Mouse (Mus musculus) CH12.LX (cell line): Measurements from ENCODE around the gene Filip1l. TPM values are rescaled to one million over a fixed set of nuclear protein-coding genes. Genes with fewer than 3 reads are reported as not detected.

Source experiments
- DNase-seq: peaks from one replicate; pipeline ENCODE4 v3.0.0-alpha.2; 2013; ENCODE audit errors: extremely low read depth
- H3K27ac ChIP-seq: 2 replicates; pipeline ENCODE4 v1.5.1; 2012; ENCODE audit warnings: low read depth, mild to moderate bottlenecking, control low read depth, moderate library complexity; ENCODE audit not compliant: insufficient read depth
- H3K27me3 ChIP-seq: replicated peaks from 2 replicates; pipeline ENCODE3; 2012; ENCODE audit warnings: inconsistent platforms
- H3K36me3 ChIP-seq, 2 experiments: replicated peaks in 1 of 2; 2 replicates each; pipeline versions ENCODE3 to v1.6.1; 2012; ENCODE audit warnings: inconsistent platforms in 1 of 2, low read length in 1 of 2, mild to moderate bottlenecking in 1 of 2, mixed read lengths in 1 of 2, moderate library complexity in 1 of 2; ENCODE audit not compliant: control insufficient read depth in 1 of 2, insufficient read depth in 1 of 2
- H3K4me1 ChIP-seq, 2 experiments: 2 replicates each; pipeline ENCODE4 v1.6.1; 2012; ENCODE audit warnings: inconsistent platforms in 1 of 2, moderate library complexity in 1 of 2; ENCODE audit not compliant: insufficient read depth in 2 of 2, control insufficient read depth in 1 of 2
- H3K4me2 ChIP-seq: 2 replicates; pipeline ENCODE4 v1.6.1; 2012; ENCODE audit warnings: low read depth, mild to moderate bottlenecking, control low read depth; ENCODE audit not compliant: poor library complexity, insufficient read depth, severe bottlenecking
- H3K4me3 ChIP-seq, 3 experiments: fragments of 150-350 bp in 1 of 3; sonication (generic) in 1 of 3; replicated peaks in 1 of 3; 2 replicates each; pipeline versions ENCODE3 to v1.5.1; 2011 to 2012; ENCODE audit warnings: low read depth in 2 of 3, low read length in 2 of 3, mild to moderate bottlenecking in 2 of 3, moderate library complexity in 2 of 3, control low read depth in 1 of 3, improper control_type of control experiment in 1 of 3, inconsistent platforms in 1 of 3, mixed read lengths in 1 of 3; ENCODE audit not compliant: poor library complexity in 1 of 3
- H3K79me2 ChIP-seq: replicated peaks from 2 replicates; pipeline ENCODE4 v1.6.1; 2012; ENCODE audit warnings: mild to moderate bottlenecking, moderate library complexity; ENCODE audit not compliant: control insufficient read depth, poor library complexity, insufficient read depth, severe bottlenecking; ENCODE audit errors: extremely low read depth
- H3K9ac ChIP-seq: 2 replicates; pipeline ENCODE4 v1.6.1; 2012; ENCODE audit warnings: low read depth, mild to moderate bottlenecking, control low read depth, moderate library complexity; ENCODE audit not compliant: insufficient read depth
- H3K9me3 ChIP-seq: replicated peaks from 2 replicates; pipeline ENCODE3; 2012; ENCODE audit warnings: low read length, inconsistent platforms, mixed read lengths
- BHLHE40 ChIP-seq: IDR thresholded peaks from 2 replicates; pipeline ENCODE4 v1.6.1; 2011; ENCODE audit warnings: mild to moderate bottlenecking, low read depth, low read length, improper control_type of control experiment
- CHD1 ChIP-seq: IDR thresholded peaks from 2 replicates; pipeline ENCODE4 v1.6.1; 2012; ENCODE audit warnings: low read depth, low read length, improper control_type of control experiment, inconsistent platforms
- CTCF ChIP-seq, 2 experiments: IDR thresholded peaks in 1 of 2; conservative IDR thresholded peaks in 1 of 2; 2 replicates each; pipeline ENCODE4 v1.5.1; 2011 to 2012; ENCODE audit warnings: low read depth in 2 of 2, low read length in 2 of 2, improper control_type of control experiment in 1 of 2, inconsistent platforms in 1 of 2, mild to moderate bottlenecking in 1 of 2, moderate library complexity in 1 of 2
- ELF1 ChIP-seq: IDR thresholded peaks from 2 replicates; pipeline ENCODE4 v1.6.1; 2014; ENCODE audit warnings: low read depth, mild to moderate bottlenecking, inconsistent platforms, low read length, improper control_type of control experiment
- EP300 ChIP-seq: IDR thresholded peaks from 2 replicates; pipeline ENCODE4 v1.6.1; 2011; ENCODE audit warnings: low read length, improper control_type of control experiment
- HCFC1 ChIP-seq: IDR thresholded peaks from 2 replicates; pipeline ENCODE4 v1.6.1; 2012; ENCODE audit warnings: low read depth, mild to moderate bottlenecking, inconsistent platforms, low read length, improper control_type of control experiment
- JUN ChIP-seq: IDR thresholded peaks from 2 replicates; pipeline ENCODE4 v1.6.1; 2011; ENCODE audit warnings: low read depth, mild to moderate bottlenecking, low read length, improper control_type of control experiment, moderate library complexity; ENCODE audit not compliant: insufficient read depth
- MEF2A ChIP-seq: IDR thresholded peaks from 2 replicates; pipeline ENCODE4 v1.6.1; 2014; ENCODE audit warnings: low read depth, mild to moderate bottlenecking, inconsistent platforms, low read length, improper control_type of control experiment, borderline replicate concordance
- MYC ChIP-seq: IDR thresholded peaks from 2 replicates; pipeline ENCODE4 v1.6.1; 2011; ENCODE audit warnings: low read depth, mild to moderate bottlenecking, improper control_type of control experiment, low read length
- NELFE ChIP-seq: IDR thresholded peaks from 2 replicates; pipeline ENCODE4 v1.6.1; 2011; ENCODE audit warnings: low read depth, low read length, improper control_type of control experiment
- NRF1 ChIP-seq: IDR thresholded peaks from 2 replicates; pipeline ENCODE4 v1.6.1; 2014; ENCODE audit warnings: low read depth, mild to moderate bottlenecking, inconsistent platforms, low read length, improper control_type of control experiment, moderate library complexity
- POLR2AphosphoS2 ChIP-seq: IDR thresholded peaks from 2 replicates; pipeline ENCODE4 v1.6.1; 2011; ENCODE audit warnings: low read depth, low read length, improper control_type of control experiment
- SIN3A ChIP-seq: IDR thresholded peaks from 2 replicates; pipeline ENCODE4 v1.6.1; 2012; ENCODE audit warnings: low read length, improper control_type of control experiment, inconsistent platforms
- SMC3 ChIP-seq: IDR thresholded peaks from 2 replicates; pipeline ENCODE4 v1.6.1; 2011; ENCODE audit warnings: low read depth, low read length, improper control_type of control experiment
- TCF12 ChIP-seq: IDR thresholded peaks from 2 replicates; pipeline ENCODE4 v1.6.1; 2014; ENCODE audit warnings: low read depth, mild to moderate bottlenecking, inconsistent platforms, low read length, improper control_type of control experiment
- USF1 ChIP-seq: IDR thresholded peaks from 2 replicates; pipeline ENCODE4 v1.6.1; 2014; ENCODE audit warnings: low read depth, mild to moderate bottlenecking, inconsistent platforms, low read length, improper control_type of control experiment
- ZKSCAN1 ChIP-seq: IDR thresholded peaks from 2 replicates; pipeline ENCODE4 v1.6.1; 2012; ENCODE audit warnings: low read depth, inconsistent platforms, low read length, improper control_type of control experiment, borderline replicate concordance
- ZMIZ1 ChIP-seq: IDR thresholded peaks from 2 replicates; pipeline ENCODE4 v1.6.1; 2012; ENCODE audit warnings: low read depth, mild to moderate bottlenecking, inconsistent platforms, low read length, improper control_type of control experiment
- ZNF384 ChIP-seq: IDR thresholded peaks from 2 replicates; pipeline ENCODE4 v1.6.1; 2012; ENCODE audit warnings: low read depth, low read length, improper control_type of control experiment, inconsistent platforms
- dilution Hi-C: fragments of 300-500 bp; cut with MboI; formaldehyde crosslinking; loops from 2 replicates; pipeline ENCODE4 v1.14.3; 2020; ENCODE audit warnings: low sequenced_read_pairs; ENCODE audit not compliant: extremely low pct_unique_long_range_greater_than_20kb, extremely low pct_ligation_motif_present
- in situ Hi-C: fragments of 300-500 bp; cut with MboI; formaldehyde crosslinking; loops from 3 replicates; pipeline ENCODE4 v1.14.3; 2019; ENCODE audit warnings: low sequenced_read_pairs, low pct_ligation_motif_present, low pct_unique_long_range_greater_than_20kb, mixed read lengths
- polyA plus RNA-seq: library from polyadenylated mRNA; unstranded; fragments of >175 nt; gene quantifications from 2 replicates; pipeline ENCODE4 v1.2.1, GENCODE M21; 2012; ENCODE audit warnings: low read depth; ENCODE audit not compliant: insufficient read length
- total RNA-seq, 2 experiments: library from RNA; depleted of rRNA; stranded (reverse); fragments of 300-350 nt in 1 of 2; fragments of >200 nt in 1 of 2; gene quantifications; 2 replicates each; pipeline ENCODE4 v1.2.3; 2012 to 2014

Filip1l gene
- total and polyA plus RNA-seq, 3 experiments = 2.1 to 17.6 (median 5.7) TPM

DNA sequence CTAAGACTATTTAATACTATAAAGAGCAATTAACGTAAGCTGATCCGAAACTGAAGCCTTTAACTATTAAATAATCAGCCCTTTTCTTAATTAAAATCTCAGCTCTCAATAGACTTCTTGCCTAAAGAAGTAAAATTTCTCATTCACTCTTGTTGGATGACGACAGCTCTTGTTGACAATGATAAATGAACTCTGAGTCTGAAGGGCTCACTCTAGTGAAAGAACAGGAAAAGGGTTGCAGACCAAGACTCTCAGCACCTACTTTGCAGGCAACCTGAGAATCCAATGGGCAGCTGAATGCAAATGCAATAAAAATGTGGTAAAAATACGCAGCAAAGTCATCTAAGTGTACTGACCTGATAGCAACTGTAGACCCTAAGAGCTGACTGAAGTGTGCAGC lies 172.6 kb downstream of the Filip1l start:
- dilution Hi-C loops (no loop called here), in situ Hi-C loops (no loop called here)
- no peaks in the 10 kb centered on the region for H3K27me3 ChIP-seq
- H3K9ac ChIP-seq = no peak overlapping the region
- H3K4me2 ChIP-seq = no peak overlapping the region
- no peak overlapping the region for H3K27ac ChIP-seq
- no peaks in the 10 kb centered on the region for H3K79me2 ChIP-seq
- H3K4me3 ChIP-seq = no peak overlapping the region
- no peaks in the 10 kb centered on the region for H3K36me3 ChIP-seq
- H3K4me1 ChIP-seq = peaks cover 5 to 35% of the 10 kb centered on the region in 2 experiments
- TF ChIP-seq NELFE (no peak), JUN (no peak), ZKSCAN1 (no peak), MYC (no peak), TCF12 (no peak), SMC3 (no peak), USF1 (no peak), EP300 (no peak), ZMIZ1 (no peak), NRF1 (no peak)
- TF ChIP-seq, all 38 proteins: peak for 0
- H3K9me3 ChIP-seq = no peaks in the 10 kb centered on the region
- DNase-seq = no peak

DNA sequence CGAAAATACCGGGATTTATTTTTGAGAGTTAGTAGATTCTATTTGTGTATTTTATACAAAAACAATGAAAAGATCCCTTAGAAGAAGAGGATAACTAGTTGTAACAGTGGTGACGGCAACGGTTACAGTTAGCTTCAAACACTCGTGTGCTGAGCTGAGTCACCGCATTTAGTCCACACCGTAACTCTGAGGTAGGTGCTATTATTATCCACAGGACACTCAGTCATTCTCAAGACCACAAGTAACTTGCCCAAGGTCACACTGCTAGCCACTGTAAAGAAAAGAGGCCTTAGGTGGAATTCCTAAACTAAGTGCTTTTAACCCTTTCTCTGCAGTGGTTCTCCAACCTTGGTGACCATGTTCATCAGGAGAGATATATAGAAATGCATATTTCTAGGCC lies 174.0 kb downstream of the Filip1l start:
- Histone ChIP-seq H3K9ac (no peak overlapping the region), H3K27me3 (no peaks in the 10 kb centered on the region), H3K36me3 (no peaks in the 10 kb centered on the region), H3K79me2 (no peaks in the 10 kb centered on the region), H3K9me3 (no peaks in the 10 kb centered on the region), H3K4me3 (no peak overlapping the region), H3K4me1 (peaks cover 5 to 32% of the 10 kb centered on the region in 2 experiments), H3K27ac (no peak overlapping the region), H3K4me2 (no peak overlapping the region)
- DNase-seq = no peak
- in situ Hi-C loops = no loop called here
- dilution Hi-C loops = no loop called here
- TF ChIP-seq BHLHE40 = 0 out of 2 replicates have a peak, but pooled peaks have one; percentile 3
- TF ChIP-seq MEF2A = peak; percentile 52; the same call in 1 of the 2 replicates
- TF ChIP-seq CHD1 = no peak

DNA sequence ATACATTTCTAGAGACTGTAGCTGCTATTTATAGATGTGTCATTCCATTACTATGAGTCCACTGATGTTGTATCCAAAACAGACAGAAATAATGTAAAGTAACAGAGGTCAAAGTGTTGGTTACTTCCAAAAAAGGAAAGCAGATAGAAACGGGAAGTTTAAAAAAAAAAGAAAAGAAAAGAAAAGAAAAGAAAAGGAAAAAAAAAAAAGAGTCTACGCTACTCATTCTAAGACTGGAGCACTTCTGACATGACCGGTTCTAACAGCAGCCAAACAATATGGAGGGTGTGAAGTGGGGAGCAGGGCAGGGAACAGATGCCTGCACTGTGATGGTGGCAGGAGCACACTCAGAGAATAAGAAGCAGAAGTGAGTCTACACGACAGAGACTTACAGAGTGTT lies 175.6 kb downstream of the Filip1l start:
- dilution Hi-C loops = no loop called here
- H3K9me3 ChIP-seq = no peaks in the 10 kb centered on the region
- no peak overlapping the region for H3K9ac ChIP-seq
- H3K36me3 ChIP-seq = no peaks in the 10 kb centered on the region
- TF ChIP-seq CTCF (conservative IDR thresholded peaks at IDR 0.05 in 1 of 2, IDR thresholded peaks at IDR 0.05 in 1 of 2; ENCODE audit: low read depth in 2 of 2, low read length in 2 of 2) (no peak), MEF2A (no peak; the same call in 1 of the 2 replicates), ELF1 (no peak), HCFC1 (no peak), SMC3 (no peak), ZNF384 (peak; percentile 73), MYC (no peak), SIN3A (no peak), POLR2AphosphoS2 (no peak), CHD1 (0 out of 2 replicates have a peak, but pooled peaks have one; percentile 52)
- TF ChIP-seq, all 38 proteins: peak for 2
- Histone ChIP-seq H3K27ac (no peak overlapping the region), H3K4me2 (no peak overlapping the region), H3K4me1 (peaks cover 5 to 32% of the 10 kb centered on the region in 2 experiments), H3K27me3 (no peaks in the 10 kb centered on the region), H3K4me3 (no peak overlapping the region), H3K79me2 (no peaks in the 10 kb centered on the region)
- peak; percentile 29 for DNase-seq
- in situ Hi-C loops = no loop called here
